Mouse (Mus musculus): ENCODE measurements around the gene Osgepl1. TPM values are rescaled to one million over a fixed set of nuclear protein-coding genes. Genes with fewer than 3 reads are reported as not detected.

The Osgepl1 gene
- total RNA-seq, 2 experiments from 2014 or later: 24.2 to 24.6 TPM

Other genes with a start within 250 kb of the Osgepl1 start
- not detected for gene 1700019A02Rik, start 126.0 kb upstream of the Osgepl1 start, total RNA-seq (2021)
- 10 to 100 TPM in 1 of 2 experiments, 1 to 10 TPM in 1; 9.8 to 10.3 TPM for gene Pms1, start 16.6 kb upstream of the Osgepl1 start, total RNA-seq (2021)
- 1 to 10 TPM; 7.8 to 8.0 TPM for gene Ormdl1, start 16.5 kb upstream of the Osgepl1 start, total RNA-seq (2021)
- not detected for gene Gm28778, start 16.5 kb upstream of the Osgepl1 start, total RNA-seq (2021)
- gene Asdurf, start 39.0 kb downstream of the Osgepl1 start, total RNA-seq (2021): not detected
- not detected for gene Gm28551, start 39.0 kb downstream of the Osgepl1 start, total RNA-seq (2021)
- 10 to 100 TPM; 42.3 to 47.3 TPM for gene Asnsd1, start 39.1 kb downstream of the Osgepl1 start, total RNA-seq (2021)

All from heart, postnatal 4 days (tissue).